Mouse (Mus musculus) midbrain, postnatal 0 days (tissue): ENCODE results near the gene D630023F18Rik. TPM values are rescaled to one million over a fixed set of nuclear protein-coding genes. Genes with fewer than 3 reads are reported as not detected.

Source experiments
- ATAC-seq: fragments of 200-750 bp; cut with Nextera tagmentation; 2 replicates; pipeline ENCODE4 v1.8.0; 2017; ENCODE audit warnings: moderate number of reproducible peaks, mild to moderate bottlenecking, moderate TSS enrichment, moderate library complexity; ENCODE audit not compliant: low FRiP score
- DNase-seq: peaks from one replicate; pipeline ENCODE4 v3.0.0-alpha.2; 2015; ENCODE audit warnings: low spot score
- H3K27ac ChIP-seq: fragments of 300-500 bp; sonication (generic); 2 replicates; pipeline ENCODE4 v1.5.1; 2014; ENCODE audit warnings: low read depth, mild to moderate bottlenecking, low read length, mixed read lengths
- H3K27me3 ChIP-seq: fragments of 300-500 bp; sonication (generic); 2 replicates; pipeline ENCODE4 v1.6.1; 2014; ENCODE audit warnings: low read length, control low read depth, mixed read lengths; ENCODE audit not compliant: insufficient read depth
- H3K36me3 ChIP-seq: fragments of 300-500 bp; sonication (generic); 2 replicates; pipeline ENCODE4 v1.6.1; 2014; ENCODE audit warnings: low read length, control low read depth, mixed read lengths; ENCODE audit not compliant: insufficient read depth
- H3K4me1 ChIP-seq: fragments of 300-500 bp; sonication (generic); 2 replicates; pipeline ENCODE4 v1.6.1; 2014; ENCODE audit warnings: mild to moderate bottlenecking, control low read depth, antibody characterized with exemption, low read length, mixed read lengths; ENCODE audit not compliant: insufficient read depth
- H3K4me2 ChIP-seq: fragments of 300-500 bp; sonication (generic); 2 replicates; pipeline ENCODE4 v1.6.1; 2014; ENCODE audit warnings: low read depth, mild to moderate bottlenecking, low read length, mixed read lengths; ENCODE audit not compliant: poor library complexity, severe bottlenecking
- H3K4me3 ChIP-seq: fragments of 300-500 bp; sonication (generic); 2 replicates; pipeline ENCODE4 v1.5.1; 2014; ENCODE audit warnings: low read depth, mild to moderate bottlenecking, low read length, moderate library complexity
- H3K9ac ChIP-seq: fragments of 300-500 bp; sonication (generic); replicated peaks from 2 replicates; pipeline ENCODE4 v1.6.1; 2014; ENCODE audit warnings: mild to moderate bottlenecking, low read length, moderate library complexity, mixed read lengths; ENCODE audit not compliant: poor library complexity, severe bottlenecking
- H3K9me3 ChIP-seq: fragments of 300-500 bp; sonication (generic); 2 replicates; pipeline ENCODE4 v1.6.1; 2016; ENCODE audit warnings: low read length, control low read depth
- CTCF ChIP-seq: IDR thresholded peaks from 2 replicates; pipeline ENCODE4 v1.5.1; 2016; ENCODE audit warnings: antibody characterized with exemption, mild to moderate bottlenecking
- WGBS: fragments of 180-500 bp; shearing (Covaris S2); extraction: QIAGEN DNeasy Blood & Tissue Kit; methylation state at CpG from one replicate; pipeline ENCODE4 v1.1.7; 2014; 5-methylcytosine and 5-hydroxymethylcytosine counted together
- polyA plus RNA-seq: library from polyadenylated mRNA; unstranded; fragments of >200 nt; fragmentation: Nextera tagmentation; extraction: Ambion mirVana; gene quantifications from 2 replicates; pipeline ENCODE4 v1.2.1, GENCODE M21; 2015
- total RNA-seq: library from RNA; depleted of rRNA; stranded (reverse); fragments of >200 nt; gene quantifications from 2 replicates; pipeline ENCODE4 v1.2.3, GENCODE M21; 2014

The D630023F18Rik gene
- total and polyA plus RNA-seq, 2 experiments from 2014 or later, result 4.2 to 8.8 TPM

DNA sequence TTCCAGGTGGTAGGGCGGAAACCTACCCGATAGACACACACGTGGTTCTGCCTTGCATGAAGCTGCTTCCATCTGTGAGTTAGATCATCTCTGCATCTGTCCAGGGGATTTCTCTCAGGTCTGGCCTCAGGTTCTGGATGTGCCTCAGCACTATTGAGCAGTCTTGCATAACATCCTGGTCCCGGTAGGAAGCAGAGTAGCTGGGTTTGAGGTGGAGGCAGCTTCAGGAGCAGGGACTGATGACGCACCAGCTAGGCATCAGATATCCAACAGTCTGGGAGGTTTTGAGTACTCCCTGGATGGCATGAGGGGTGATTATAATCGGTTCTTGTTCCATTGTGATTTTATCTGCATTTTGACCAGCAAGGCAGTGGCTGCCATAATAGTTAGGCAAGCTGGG, 14.5 kb upstream of the D630023F18Rik start:
- H3K27ac ChIP-seq, result no peak overlapping the region
- WGBS, result 90% methylated on average over 6 of the region's 6 CpGs
- no peaks in the 10 kb centered on the region for H3K36me3 ChIP-seq
- no peak for ATAC-seq
- no peaks in the 10 kb centered on the region for H3K9me3 ChIP-seq
- H3K4me3 ChIP-seq, result no peak overlapping the region
- DNase-seq, result no peak
- no peaks in the 10 kb centered on the region for H3K4me1 ChIP-seq
- H3K9ac ChIP-seq, result no peak overlapping the region
- no peaks in the 10 kb centered on the region for H3K27me3 ChIP-seq
- TF ChIP-seq CTCF, result no peak
- no peak overlapping the region for H3K4me2 ChIP-seq

DNA sequence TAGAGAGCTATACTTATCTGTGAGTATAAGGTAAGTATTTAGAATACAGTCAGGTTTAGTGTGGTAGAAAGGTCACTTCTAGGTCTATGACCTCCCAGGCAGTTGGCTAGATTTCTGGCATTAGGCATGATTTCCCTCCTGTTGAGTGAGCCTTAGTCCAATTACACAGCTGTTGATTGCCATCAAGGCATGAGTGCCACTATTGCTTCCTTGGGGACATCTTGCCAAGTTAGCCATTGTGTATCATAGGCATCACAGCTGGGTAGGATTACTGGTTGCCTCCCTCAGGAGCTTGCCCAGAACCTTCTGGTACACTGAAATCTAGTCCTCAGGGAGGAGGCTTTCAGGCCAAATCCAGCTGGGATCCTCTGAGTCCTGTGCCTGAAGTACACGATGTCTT, 9.8 kb upstream of the D630023F18Rik start:
- no peak for DNase-seq
- H3K4me2 ChIP-seq, result no peak overlapping the region

DNA sequence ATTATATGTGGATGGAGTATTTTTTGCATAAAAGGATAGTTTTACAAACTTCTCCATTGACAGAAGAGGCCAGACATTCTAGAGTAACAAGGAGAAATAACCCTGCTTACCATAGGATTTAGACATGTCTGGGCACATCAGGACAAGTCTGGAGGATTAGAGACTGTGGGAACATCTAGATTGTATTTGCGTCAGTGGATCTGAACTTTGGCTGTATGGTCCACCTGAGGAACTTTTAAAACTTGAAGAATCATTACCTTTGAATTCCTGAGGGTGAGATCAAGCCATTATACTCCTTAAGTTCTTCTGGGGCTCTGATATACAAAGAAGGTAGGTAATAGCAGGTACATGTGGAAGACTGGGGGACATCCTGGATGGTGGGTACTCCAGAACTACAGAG, 8.7 kb upstream of the D630023F18Rik start:
- TF ChIP-seq CTCF, result no peak
- no peaks in the 10 kb centered on the region for H3K36me3 ChIP-seq
- H3K4me1 ChIP-seq, result no peaks in the 10 kb centered on the region
- no peaks in the 10 kb centered on the region for H3K9me3 ChIP-seq
- H3K27ac ChIP-seq, result no peak overlapping the region
- no peak overlapping the region for H3K4me2 ChIP-seq
- H3K9ac ChIP-seq, result no peak overlapping the region
- 95% methylated on average over 1 of the region's 1 CpGs for WGBS
- DNase-seq, result no peak
- ATAC-seq, result no peak
- H3K4me3 ChIP-seq, result no peak overlapping the region
- no peaks in the 10 kb centered on the region for H3K27me3 ChIP-seq

More for the DNA sequence above, 9.8 kb upstream of the D630023F18Rik start:
- Histone ChIP-seq H3K9ac (no peak overlapping the region), H3K4me3 (no peak overlapping the region), H3K4me1 (no peaks in the 10 kb centered on the region), H3K27ac (no peak overlapping the region), H3K9me3 (no peaks in the 10 kb centered on the region), H3K36me3 (no peaks in the 10 kb centered on the region), H3K27me3 (no peaks in the 10 kb centered on the region)
- TF ChIP-seq CTCF, result no peak
- 76% methylated on average over 1 of the region's 1 CpGs for WGBS
- no peak for ATAC-seq

DNA sequence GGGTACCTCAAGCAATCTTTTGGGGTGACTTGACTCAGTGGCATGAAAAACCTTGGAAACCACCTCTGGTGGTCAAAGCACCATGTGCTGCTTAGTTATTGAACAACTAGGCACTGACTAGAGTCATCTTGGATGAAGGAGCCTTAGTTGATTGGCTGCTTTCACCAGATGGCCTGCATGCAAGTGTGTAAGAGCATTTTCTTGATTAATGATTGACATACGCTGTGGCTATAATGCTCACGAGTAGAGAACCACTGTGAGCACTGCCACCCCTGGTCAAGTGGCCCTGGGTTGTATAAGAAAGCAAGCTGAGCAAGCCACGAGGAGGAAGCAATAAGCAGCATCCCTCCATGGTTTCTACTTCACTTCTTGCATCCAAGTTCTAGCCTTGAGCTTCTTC, 7.2 kb upstream of the D630023F18Rik start:
- DNase-seq (no peak), ATAC-seq (no peak)
- Histone ChIP-seq H3K9ac (no peak overlapping the region), H3K4me3 (no peak overlapping the region), H3K27ac (no peak overlapping the region), H3K4me2 (no peak overlapping the region), H3K4me1 (no peaks in the 10 kb centered on the region), H3K9me3 (no peaks in the 10 kb centered on the region), H3K36me3 (no peaks in the 10 kb centered on the region), H3K27me3 (no peaks in the 10 kb centered on the region)
- TF ChIP-seq CTCF, result no peak
- WGBS, result 81% methylated on average over 3 of the region's 3 CpGs

DNA sequence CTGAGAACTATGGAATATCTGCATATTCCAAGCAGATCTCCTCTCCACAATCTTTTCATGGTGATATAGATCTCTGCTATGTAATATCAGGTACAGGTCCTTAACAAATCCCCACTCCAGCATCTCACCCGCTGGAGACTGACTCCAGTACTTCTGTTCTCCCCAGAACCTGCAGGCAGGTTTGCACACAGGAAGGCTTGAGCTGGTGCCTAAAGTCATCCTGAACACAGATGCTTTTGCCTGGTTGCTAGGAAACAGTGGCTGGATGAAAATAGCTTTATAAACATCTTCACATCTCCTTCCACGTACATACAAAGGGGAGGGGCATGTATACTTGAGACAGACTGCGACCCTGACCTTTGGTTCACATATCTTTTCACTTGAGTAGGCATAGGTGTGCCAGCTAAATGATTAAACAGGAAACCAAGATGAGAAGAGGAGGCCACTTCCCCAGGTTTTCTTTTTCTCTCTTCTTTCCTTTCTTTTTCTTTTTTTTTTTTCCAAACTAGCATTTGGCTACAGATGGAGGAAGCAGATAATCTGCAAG, 6.7 kb upstream of the D630023F18Rik start:
- DNase-seq (peak; percentile 41), ATAC-seq (no peak)
- 56% methylated on average over 3 of the region's 3 CpGs for WGBS
- Histone ChIP-seq H3K36me3 (no peaks in the 10 kb centered on the region), H3K9ac (no peak overlapping the region), H3K9me3 (no peaks in the 10 kb centered on the region), H3K4me1 (no peaks in the 10 kb centered on the region), H3K27ac (no peak overlapping the region), H3K4me3 (no peak overlapping the region), H3K4me2 (no peak overlapping the region), H3K27me3 (no peaks in the 10 kb centered on the region)
- no peak for TF ChIP-seq CTCF

DNA sequence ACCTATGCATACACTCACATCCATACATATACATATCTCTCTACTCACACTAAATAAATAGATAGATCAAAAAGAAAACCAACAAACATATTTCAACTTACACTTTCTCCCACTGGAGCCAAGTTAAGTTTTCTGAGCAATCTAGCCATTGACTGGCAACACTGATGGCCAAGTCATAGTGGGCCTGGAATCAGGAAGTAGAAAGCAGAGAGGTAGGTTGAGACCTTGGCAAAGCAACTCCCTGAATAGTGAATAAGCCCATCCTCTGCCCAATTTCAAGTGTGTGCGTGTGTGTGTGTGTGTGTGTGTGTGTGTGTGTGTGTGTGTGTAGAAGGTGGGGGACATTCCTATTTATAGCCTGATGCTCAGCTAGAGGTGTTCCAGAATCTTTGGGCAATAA, 3.6 kb downstream of the D630023F18Rik start, which contains the start of gene Gm28845:
Gm28845 (minus strand) TSS at position 121 of the 400 bp plus-strand sequence.
- WGBS, result 82% methylated on average over 1 of the region's 1 CpGs
- no peak for TF ChIP-seq CTCF
- no peak within 1 kb of the TSS for H3K4me3 ChIP-seq
- H3K27ac ChIP-seq, result no peak within 1 kb of the TSS
- no peak within 1 kb of the TSS for H3K4me2 ChIP-seq
- ATAC-seq, result no peak
- H3K9me3 ChIP-seq, result no peaks in the 10 kb centered on the region
- no peak for DNase-seq
- no peaks in the 10 kb centered on the region for H3K4me1 ChIP-seq
- H3K9ac ChIP-seq, result no peak within 1 kb of the TSS
- H3K27me3 ChIP-seq, result no peaks in the 10 kb centered on the region
- no peaks in the 10 kb centered on the region for H3K36me3 ChIP-seq
